Mouse (Mus musculus): Measurements from ENCODE around the gene Galm. TPM values are rescaled to one million over a fixed set of nuclear protein-coding genes. Genes with fewer than 3 reads are reported as not detected.

The Galm gene
- total and polyA plus RNA-seq, 3 experiments, result 0.15 TPM; not detected in 2

GRCm38 (mm10) chr17:80170951-80171350, 43.7 kb downstream of the Galm start (continued):
- TF ChIP-seq TAL1 (IDR thresholded peaks at IDR 0.05; ENCODE audit: low read length), result no peak

GRCm38 (mm10) chr17:80171948-80172347, 44.7 kb downstream of the Galm start:
- DNase-seq (ENCODE audit: low read depth, low spot score), result no peak
- Histone ChIP-seq H3K9ac (ENCODE audit: control insufficient read depth, low read depth, low read length, poor library complexity, severe bottlenecking) (no peak overlapping the region), H3K27me3 (ENCODE audit: control insufficient read depth in 1 of 2, insufficient read depth in 2 of 2, low read length in 2 of 2) (peaks cover 0 to 4% of the 10 kb centered on the region in 2 experiments; a peak in 3 of 4 replicates), H3K4me1 (ENCODE audit: control insufficient read depth in 1 of 2, insufficient read depth in 2 of 2, low read length in 2 of 2) (no peaks in the 10 kb centered on the region), H3K36me3 (ENCODE audit: control insufficient read depth in 1 of 2, insufficient read depth in 2 of 2, low read length in 2 of 2) (no peaks in the 10 kb centered on the region), H3K79me2 (ENCODE audit: control insufficient read depth, insufficient read depth, low read length, poor library complexity) (no peaks in the 10 kb centered on the region), H3K9me3 (replicated peaks; ENCODE audit: insufficient read depth, low read length) (no peaks in the 10 kb centered on the region), H3K27ac (ENCODE audit: control insufficient read depth, low read depth, low read length) (no peak overlapping the region), H3K4me3 (ENCODE audit: control insufficient read depth in 1 of 2, insufficient read depth in 1 of 2, low read depth in 2 of 2, low read length in 2 of 2) (no peak overlapping the region)
- TF ChIP-seq GATA1 (IDR thresholded peaks at IDR 0.05; ENCODE audit: low read depth, low read length), result no peak
- TF ChIP-seq MAX (IDR thresholded peaks at IDR 0.05; ENCODE audit: low read length), result no peak
- no peak for TF ChIP-seq SIN3A (IDR thresholded peaks at IDR 0.05; ENCODE audit: low read length)
- TF ChIP-seq TCF12 (IDR thresholded peaks at IDR 0.05; ENCODE audit: low read depth, low read length), result no peak
- TF ChIP-seq ELF1 (IDR thresholded peaks at IDR 0.05; ENCODE audit: low read depth, low read length), result no peak
- no peak for TF ChIP-seq RCOR1 (IDR thresholded peaks at IDR 0.05; ENCODE audit: low read depth, low read length)
- no peak for TF ChIP-seq USF1 (IDR thresholded peaks at IDR 0.05; ENCODE audit: low read depth, low read length)
- no peak for TF ChIP-seq HCFC1 (IDR thresholded peaks at IDR 0.05; ENCODE audit: low read depth, low read length)
- TF ChIP-seq NRF1 (IDR thresholded peaks at IDR 0.05; ENCODE audit: insufficient read depth, low read depth, low read length, poor library complexity, severe bottlenecking), result no peak
- no peak for TF ChIP-seq ETS1 (IDR thresholded peaks at IDR 0.05; ENCODE audit: low read depth, low read length)
- no peak for TF ChIP-seq USF2 (IDR thresholded peaks at IDR 0.05; ENCODE audit: borderline replicate concordance in 1 of 2, insufficient read depth in 1 of 2, low read depth in 1 of 2, low read length in 2 of 2)
- TF ChIP-seq MAFK (IDR thresholded peaks at IDR 0.05; ENCODE audit: borderline replicate concordance, low read depth, low read length), result no peak

GRCm38 (mm10) chr17:80172761-80173160, 45.5 kb downstream of the Galm start:
- no peaks in the 10 kb centered on the region for H3K4me1 ChIP-seq (ENCODE audit: control insufficient read depth in 1 of 2, insufficient read depth in 2 of 2, low read length in 2 of 2)
- TF ChIP-seq NELFE (IDR thresholded peaks at IDR 0.05; ENCODE audit: low read depth, low read length) (no peak), SMC3 (IDR thresholded peaks at IDR 0.05; ENCODE audit: low read depth, low read length) (no peak), CHD2 (IDR thresholded peaks at IDR 0.05; ENCODE audit: low read length) (no peak), ZMIZ1 (IDR thresholded peaks at IDR 0.05; ENCODE audit: low read depth, low read length) (no peak), NRF1 (IDR thresholded peaks at IDR 0.05; ENCODE audit: insufficient read depth, low read depth, low read length, poor library complexity, severe bottlenecking) (no peak)
- no peak for DNase-seq (ENCODE audit: low read depth, low spot score)
- H3K79me2 ChIP-seq (ENCODE audit: control insufficient read depth, insufficient read depth, low read length, poor library complexity), result no peaks in the 10 kb centered on the region
- H3K4me3 ChIP-seq (ENCODE audit: control insufficient read depth in 1 of 2, insufficient read depth in 1 of 2, low read depth in 2 of 2, low read length in 2 of 2), result no peak overlapping the region
- no peak overlapping the region for H3K27ac ChIP-seq (ENCODE audit: control insufficient read depth, low read depth, low read length)
- H3K36me3 ChIP-seq (ENCODE audit: control insufficient read depth in 1 of 2, insufficient read depth in 2 of 2, low read length in 2 of 2), result no peaks in the 10 kb centered on the region
- H3K9me3 ChIP-seq (replicated peaks; ENCODE audit: insufficient read depth, low read length), result no peaks in the 10 kb centered on the region
- no peak overlapping the region for H3K9ac ChIP-seq (ENCODE audit: control insufficient read depth, low read depth, low read length, poor library complexity, severe bottlenecking)
- H3K27me3 ChIP-seq (ENCODE audit: control insufficient read depth in 1 of 2, insufficient read depth in 2 of 2, low read length in 2 of 2), result peaks cover 0 to 4% of the 10 kb centered on the region in 2 experiments; a peak in 3 of 4 replicates

Measured in MEL (cell line).